Mouse (Mus musculus) fat pad, adult 2 months (tissue): ENCODE data around the gene Bend3.
A peak's percentile ranks its signal among the peaks of the same experiment; 100 is the strongest.
"Not testable (repeated sequence)": the region's sequence is repeated elsewhere in the genome, so short reads cannot be mapped to it uniquely, and the experiment has no call there.

Experiments
- DNase-seq: peaks from one replicate; pipeline ENCODE4 v3.0.0-alpha.2; 2011; ENCODE audit warnings: low read depth, low spot score; ENCODE audit errors: extremely low read depth

Gene Bend3

DNA sequence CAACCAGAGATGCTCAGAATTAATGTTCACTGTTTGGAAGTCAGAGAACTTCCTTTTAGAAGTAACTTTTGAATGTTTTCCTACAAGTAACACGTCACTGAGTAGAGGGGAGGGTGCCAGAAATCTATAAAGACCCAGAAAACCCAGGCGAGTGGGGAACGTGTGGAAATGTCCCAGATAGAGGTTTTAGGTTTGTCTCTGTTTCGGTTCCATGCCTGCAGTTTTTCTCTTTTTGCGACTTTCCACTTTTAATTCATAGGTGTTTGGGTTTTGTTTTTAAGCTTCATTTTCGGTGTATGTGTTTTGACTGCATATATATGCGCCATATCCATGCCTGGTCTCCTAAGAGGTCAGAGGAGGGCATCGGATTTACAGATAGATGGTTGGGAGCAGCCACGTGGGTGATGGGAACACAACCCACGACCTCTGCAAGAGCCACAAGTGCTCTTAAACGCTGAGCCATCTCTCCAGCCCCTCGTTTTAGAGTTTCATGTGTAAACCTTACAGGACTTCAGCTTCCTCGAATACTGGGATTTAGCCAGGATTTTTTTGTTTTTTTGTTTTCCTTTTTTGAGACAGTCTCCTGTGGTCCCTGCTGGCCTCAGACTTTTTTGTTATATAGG is 1.7 kb downstream of the Bend3 start:
- no peak for DNase-seq

DNA sequence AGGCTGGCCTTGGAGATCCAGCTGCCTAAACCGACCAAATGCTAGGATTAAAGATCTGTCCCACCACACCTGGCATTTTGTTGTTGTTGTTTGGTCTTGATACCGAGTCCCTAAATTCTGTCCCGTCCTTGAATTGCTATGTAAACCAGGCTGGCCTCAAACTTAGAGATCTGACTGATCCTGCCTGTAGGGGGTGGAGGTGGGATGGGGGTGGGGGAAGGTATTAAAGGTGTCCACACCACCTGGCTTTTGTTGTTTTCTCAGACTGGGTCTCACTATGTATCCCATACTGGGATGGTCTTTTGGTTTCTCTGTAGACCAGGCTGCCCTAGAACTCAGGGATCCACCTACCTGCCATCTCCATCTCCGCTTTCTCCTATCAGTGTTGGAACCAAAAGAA is 2.5 kb downstream of the Bend3 start:
- DNase-seq, result no peak

DNA sequence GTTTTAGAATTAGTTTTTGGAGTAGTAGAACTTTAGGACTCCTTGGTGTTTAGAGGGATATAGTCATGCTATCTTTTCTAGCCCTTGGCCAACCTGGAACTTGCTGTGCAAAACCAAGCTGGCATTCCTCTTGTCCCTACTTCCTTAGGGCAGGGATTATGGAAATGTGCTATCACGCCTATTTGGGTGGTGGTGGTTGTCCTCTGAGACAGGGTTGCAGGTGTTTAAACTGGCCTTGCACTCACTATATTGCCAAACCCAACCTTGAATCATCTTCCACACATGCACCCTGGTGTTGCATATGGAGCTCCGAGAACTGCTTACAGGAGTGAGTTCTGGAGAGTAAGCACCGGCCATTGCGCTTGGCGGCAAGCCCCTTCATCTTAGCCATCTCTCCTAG is 3.4 kb downstream of the Bend3 start:
- DNase-seq, result peak; percentile 78

DNA sequence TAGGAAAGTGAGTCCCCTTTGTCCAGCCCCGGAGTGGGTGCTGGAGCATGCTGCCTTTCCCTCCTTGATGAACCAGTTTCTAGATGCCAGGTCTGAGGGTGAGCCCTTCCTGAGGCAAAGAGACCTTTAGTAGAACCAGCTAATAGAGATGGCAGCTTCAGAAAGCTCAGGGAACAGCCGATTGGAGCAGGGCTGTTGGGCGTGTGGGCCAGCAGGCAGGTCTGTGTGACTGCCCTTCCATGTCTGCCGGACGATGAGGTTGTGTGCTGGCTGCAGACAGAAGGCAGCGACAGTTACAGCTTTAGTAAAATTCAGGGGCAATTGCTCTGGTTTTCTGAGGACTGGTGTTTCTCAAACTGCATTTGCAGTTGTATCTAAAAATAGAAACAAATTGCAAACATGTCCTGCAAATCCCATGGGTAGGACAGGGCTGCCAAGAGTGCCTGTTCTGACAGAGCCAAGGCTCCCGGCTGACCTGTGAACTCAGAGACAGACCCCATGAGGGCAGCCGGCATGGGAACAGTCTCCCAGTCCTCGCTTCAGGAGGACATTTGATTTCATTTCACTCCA is 4.9 kb downstream of the Bend3 start:
- DNase-seq, result no peak

DNA sequence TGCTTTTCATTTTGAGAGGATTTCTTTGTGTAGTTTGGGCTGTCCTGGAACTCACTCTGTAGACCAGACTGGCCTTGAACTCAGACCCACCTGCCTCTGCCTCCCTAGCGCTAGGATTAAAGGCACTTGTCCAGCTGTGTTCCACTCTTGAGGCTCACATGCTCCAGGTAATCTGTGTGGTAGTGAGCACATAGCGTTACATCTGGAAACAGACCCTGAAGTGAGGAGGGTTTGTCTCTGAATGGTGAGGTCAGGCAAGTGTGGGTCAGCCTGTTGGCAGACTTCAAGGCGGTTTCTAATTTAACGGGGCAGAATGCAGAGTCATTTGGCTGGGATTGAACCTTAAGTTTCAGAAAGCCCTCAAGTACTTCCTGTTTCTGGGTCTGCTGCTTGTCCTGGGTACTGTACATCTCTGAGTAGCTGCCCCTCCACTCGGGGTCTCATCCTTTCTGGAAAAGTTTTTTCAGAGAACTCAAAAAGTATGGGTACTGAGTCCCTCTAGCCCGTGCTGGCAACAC is 7.2 kb downstream of the Bend3 start:
- DNase-seq, result no peak

DNA sequence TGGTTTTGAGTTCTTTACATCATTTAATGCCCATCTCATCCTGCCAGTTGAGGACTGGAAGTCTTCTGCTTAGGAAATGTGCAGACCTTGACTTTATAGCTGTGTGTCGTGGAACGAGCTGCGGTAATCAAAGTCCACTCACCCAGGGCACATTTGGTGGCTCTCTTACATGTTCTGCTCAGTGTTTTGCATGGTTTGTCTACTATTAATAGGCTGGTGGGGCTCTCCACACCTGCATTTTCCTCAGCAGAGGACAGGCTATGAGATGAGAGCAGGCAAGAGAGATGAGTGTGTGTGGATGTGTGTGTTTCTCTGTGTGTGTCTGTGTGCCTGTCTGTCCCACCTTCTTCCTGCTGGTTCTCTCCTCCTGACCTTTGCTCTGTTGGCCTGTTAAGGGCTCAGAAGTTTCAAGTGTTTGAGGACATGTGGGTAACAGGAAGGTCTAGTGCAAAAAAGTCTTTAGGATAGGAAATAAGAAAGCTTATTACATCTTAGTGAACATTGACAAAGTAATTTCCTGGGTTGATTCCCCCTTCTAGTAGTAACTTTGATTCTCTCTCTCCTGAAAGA is 8.9 kb downstream of the Bend3 start:
- DNase-seq, result no peak

DNA sequence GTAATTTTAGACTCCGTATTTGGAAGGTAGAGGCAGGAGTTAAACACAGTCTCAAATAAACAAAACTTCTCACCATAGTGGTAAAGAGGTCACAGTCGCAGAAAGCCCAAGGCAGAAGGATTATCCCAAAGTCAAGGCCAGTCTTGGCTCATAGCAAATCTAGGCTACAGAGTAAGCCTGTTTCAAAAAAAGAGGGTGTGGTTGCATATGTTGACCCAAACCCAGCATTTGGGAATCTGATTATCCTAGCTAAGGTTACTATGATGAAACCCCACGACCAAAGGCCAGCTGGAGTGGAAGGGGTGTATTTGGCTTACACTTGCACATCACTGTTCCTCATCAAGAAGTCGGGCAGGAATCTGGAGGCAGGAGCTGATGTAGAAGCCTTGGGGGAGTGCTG is 9.6 kb downstream of the Bend3 start:
- DNase-seq, result peak; percentile 52

DNA sequence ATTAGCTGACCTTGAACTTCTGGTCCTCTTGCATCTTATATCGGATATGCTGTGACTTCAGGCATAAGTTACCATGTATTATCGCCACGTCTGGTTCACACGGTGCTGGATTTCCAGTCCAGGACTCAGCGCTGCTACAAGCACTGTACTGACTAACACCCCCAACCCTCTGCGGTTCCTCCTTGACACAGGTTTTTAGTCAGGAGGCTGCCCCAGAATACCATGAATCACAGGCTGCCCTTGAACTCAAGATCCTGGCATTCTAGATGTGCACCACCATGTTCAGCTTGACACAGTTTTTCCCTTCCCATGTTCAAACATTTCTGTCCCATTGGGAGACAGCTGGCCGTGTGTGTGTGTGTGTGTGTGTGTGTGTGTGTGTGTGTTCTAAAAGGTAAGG is 10.5 kb downstream of the Bend3 start:
- DNase-seq, result no peak

DNA sequence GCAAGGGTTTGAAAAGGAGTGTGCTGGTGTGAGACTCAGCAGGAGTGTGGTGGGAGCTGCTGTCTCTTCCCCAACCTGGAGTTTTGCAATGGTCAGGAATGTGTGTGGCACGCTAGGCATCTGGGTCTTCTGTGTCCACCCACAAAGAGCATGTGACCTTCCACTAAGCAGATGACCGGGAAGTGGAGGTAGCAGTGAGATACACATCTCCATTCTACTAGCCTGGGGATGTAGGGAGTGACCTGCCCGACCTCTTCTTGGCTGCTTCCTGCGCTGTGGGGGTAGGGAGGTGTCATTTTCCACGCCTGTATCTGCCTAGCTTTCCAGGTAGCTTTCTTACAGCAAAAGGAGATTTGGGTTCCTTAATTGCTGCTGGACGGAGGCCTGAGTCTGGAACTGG is 10.9 kb downstream of the Bend3 start:
- DNase-seq, result peak; percentile 64

DNA sequence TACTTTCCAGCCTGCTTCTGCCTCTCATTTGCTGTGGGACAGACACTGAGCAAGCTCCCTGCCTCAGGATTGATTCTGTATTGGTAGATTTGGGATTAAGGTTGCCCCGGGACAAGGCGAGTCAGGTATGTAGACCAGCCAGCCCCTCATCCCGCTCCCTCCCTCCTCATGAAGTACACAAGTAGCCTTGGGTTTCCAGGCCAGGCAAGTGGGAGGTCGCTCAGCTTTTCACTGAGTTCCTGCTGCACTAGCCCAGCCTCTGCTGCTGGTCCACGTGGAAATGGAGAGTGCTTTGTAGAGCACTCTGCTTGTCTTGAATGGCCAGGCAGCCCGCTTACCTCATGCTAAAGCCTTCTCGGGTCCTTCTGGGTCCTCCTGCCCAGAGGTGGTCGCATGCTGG is 11.4 kb downstream of the Bend3 start:
- DNase-seq, result no peak

DNA sequence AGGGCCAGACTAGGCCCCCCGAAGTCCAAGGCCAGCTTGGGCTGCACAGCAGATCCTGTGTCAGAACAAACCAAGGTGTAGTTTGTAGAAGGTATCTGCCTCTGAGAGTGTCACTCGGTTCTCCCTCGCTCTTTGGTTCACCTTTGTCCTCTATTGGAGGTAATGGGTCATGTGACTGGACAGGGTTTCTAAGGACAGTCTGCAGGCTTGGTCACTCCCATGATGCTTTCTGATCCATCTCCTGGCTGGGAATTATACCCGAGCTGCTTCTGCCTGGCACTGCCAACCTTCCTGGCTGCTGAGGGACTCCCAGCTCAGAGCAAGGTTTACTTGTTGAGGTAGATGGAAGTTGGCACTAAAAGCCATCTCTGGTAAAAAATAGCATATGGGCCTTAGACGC is 12.2 kb downstream of the Bend3 start:
- no peak for DNase-seq

DNA sequence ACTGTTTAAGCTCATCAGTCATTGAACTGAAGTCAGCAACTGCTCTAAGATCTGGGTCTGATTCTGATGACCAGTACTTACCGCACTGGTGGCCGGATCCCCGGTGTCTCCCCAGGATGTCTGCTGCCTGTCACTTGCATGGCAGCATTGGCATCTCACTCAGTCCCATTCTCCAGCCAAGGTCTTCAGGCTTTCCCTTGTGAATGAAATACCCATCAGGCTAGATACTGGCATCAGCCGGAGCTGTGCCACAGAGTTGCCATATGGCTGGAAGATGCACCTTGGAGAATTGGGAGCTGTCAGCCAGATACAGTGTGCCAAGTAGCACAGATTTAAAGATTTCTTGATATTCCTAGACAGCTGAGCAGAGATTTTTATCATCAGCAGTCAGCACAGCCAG is 24.0 kb downstream of the Bend3 start:
- DNase-seq, result no peak

DNA sequence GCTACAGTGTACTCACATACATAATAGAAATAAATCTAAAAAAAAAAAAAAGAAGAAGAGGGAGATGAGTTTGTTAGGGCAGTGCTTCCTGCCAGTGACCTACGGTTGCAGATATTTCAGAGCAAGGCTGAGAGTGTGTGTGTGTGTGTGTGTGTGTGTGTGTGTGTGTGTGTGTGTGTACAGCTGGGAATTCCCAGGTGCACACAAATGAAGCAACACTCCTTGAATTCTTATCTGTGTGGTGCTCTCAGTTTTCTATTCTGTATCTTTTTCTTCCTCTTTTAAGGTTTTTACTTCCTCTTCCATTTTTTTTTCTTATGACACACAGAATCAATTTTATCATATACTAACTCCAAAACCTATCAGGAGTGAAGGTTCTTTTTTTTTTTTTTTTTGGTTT is 25.7 kb downstream of the Bend3 start:
- DNase-seq, result no peak

DNA sequence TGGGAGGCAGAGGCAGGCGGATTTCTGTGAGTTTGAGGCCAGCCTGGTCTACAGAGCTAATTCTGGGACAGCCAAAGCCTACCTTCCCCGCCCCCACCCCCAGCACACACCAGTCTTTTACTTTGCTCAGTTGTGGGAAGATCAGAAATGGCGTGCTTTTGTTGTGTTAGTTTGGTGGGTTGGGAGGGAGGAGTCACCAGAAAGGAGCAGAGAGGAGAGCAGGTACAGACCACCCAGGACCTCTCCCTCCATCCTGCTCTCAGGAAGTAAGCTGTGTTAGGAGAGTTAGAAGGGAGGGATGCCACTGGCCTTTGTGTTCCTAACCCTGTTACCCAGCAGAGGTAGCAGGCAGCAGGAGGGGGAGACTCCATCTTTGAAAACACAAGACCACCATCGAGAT is 28.4 kb downstream of the Bend3 start:
- no peak for DNase-seq

DNA sequence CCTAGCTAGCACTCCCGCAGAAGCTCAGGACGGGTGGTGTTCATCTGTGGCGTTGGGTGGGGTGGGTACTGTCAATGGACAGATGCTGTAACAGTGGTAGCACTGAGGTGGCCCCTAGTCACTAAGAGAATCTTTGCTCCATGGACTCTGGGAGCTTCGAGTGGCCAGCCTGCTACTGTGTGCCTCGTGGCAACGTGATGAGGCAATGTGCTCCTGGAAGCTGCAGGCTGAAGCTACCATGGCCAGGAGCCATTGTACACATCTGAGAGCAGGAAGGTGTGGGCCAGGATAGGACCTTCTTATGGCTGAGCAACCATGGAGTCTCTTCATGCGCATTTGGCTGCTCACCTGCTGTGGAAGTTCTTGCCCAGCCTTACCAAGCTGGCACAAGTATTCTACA is 30.6 kb downstream of the Bend3 start:
- no peak for DNase-seq

DNA sequence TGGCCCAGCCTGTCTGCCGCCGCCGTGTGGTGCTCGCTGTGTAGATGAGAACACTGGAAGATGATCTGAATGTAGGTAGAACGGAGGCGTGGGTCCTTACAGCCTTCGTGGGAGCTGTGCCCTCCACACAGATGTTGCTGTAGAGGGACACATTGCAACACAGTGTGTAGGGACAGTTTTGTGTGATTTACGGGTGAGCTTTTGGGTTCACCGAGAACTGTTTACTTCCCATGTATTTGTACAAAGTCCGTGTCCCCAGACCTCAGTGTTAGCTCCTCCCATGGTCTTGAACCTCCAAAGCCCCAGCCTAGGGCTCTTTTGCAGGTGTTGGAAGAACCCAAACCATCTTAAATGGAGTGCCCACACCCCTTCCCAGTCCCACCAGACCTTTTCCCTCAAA is 34.3 kb downstream of the Bend3 start:
- no peak for DNase-seq

DNA sequence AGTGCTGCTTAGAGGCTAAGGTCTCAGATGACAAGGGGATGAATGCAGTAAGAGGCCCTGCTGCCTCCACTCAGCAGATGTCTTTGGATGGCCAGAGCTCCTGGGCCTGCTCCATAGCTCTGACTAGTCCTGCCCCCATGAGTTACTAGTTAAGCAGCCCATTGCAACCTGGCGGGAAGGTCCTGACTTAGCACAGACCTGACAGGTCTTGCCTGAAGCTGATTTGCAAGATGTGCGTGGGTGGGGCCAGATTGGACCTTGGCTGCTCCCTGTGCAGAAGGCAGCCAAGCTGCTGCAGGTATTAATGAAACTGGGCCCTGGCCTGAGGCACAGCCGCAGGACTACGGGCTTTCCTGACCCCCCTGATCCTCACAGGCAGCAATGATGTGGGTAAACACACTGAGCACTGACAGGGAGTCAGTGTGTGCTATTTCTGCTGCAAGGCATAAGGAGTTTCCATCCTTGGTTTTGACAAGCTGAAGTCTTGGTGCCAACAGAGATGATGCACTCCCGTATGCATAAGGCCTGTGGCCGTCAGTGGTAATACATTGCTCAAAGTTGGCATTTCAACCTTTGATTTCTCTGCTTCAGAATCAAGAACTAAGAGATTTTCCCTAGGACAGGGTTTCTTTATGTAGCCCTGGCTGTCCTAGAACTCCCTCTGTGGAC is 38.5 kb downstream of the Bend3 start:
- DNase-seq, result peak; percentile 71

DNA sequence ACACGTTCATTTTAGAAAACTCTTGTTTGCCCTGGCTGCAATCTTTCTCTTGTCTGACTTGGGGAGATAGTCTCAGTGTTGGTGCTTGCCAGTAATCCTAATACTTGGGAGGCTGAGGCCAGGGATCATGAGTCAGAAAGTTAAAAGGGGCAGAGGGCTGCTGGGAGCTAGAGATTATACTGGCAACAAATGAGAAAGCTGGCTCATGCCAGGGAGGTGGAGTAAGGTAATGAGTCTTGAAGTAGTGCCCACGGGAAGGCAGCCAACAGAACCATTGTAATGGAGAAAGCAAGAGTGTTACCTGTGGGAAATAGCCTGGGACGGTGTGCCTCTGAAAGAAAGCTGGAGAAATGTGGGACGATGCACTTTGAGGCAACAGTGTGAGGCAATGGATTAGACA is 39.2 kb downstream of the Bend3 start:
- DNase-seq, result peak; percentile 98

DNA sequence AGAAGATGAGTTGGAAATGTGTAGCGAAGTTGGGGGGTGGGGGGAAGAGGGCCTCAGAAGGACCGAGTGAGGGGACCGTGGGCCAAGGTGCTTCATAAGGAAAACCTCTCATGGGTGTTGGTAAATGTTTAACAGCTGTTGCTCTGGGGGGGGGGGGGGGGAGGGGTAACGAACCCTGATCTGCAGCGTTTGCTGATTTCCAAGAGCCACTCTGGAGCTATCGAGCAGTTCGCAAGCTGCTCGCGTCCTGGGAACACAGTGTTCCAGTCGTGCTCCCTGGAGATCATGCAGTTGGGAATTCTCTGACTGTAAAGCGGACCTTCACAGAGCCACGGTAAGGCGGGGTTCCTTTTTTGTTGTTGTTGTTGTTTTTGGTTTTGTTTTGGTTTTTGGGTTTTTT is 39.7 kb downstream of the Bend3 start:
- no peak for DNase-seq

DNA sequence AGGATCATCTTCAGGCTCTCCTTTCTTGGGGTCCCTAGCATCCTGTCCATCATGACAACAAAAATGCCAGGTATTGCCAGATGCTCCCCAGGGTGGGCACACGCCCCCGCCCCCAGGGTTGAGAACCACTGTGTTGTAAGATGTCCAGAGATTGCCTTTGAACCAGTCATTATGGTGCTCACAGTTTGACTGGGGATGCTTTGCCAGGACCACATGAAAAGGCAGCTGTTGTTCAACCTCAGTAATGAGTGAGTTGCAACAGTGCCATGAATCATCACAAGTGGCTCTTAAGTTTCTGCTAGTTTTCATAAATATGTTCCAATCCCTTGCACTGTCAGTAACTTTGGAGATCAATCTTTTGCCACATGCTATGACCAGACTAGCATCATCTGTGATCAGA is 41.3 kb downstream of the Bend3 start:
- DNase-seq, result no peak

DNA sequence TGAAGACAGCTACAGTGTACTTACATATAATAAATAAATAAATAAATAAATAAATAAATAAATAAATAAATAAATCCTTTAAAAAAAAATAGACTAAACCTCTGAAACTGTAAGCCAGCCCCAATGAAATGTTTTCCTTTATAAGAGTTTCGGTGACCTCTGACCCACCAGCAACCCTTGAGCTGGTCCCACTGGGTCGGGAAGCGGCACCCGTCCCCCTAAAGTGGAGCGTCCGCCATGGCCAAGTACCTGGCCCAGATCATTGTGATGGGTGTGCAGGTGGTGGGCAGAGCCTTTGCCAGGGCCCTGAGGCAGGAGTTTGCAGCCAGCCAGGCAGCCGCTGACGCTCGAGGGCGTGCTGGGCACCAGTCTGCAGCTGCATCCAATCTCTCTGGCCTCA is 45.3 kb downstream of the Bend3 start, which contains the start of gene Gm9803:
TSS of gene Gm9803 (plus strand) at position 154 of the 400 bp plus-strand sequence.
- not testable (repeated sequence) for DNase-seq
